Mouse (Mus musculus): ENCODE results near the gene Mapkapk2. TPM values are rescaled to one million over a fixed set of nuclear protein-coding genes. Genes with fewer than 3 reads are reported as not detected.

Mapkapk2 gene
- polyA plus RNA-seq, 1 experiment, result 283 TPM

- H3K4me3 ChIP-seq (ENCODE audit: insufficient read depth, low read length), result no peak overlapping the region
- H3K4me1 ChIP-seq (ENCODE audit: control insufficient read depth, insufficient read depth, low read length), result peaks cover 45% of the 10 kb centered on the region
- TF ChIP-seq CTCF (IDR thresholded peaks at IDR 0.05; ENCODE audit: low read depth, low read length) (no peak), POLR2A (IDR thresholded peaks at IDR 0.05; ENCODE audit: borderline replicate concordance, low read depth, low read length) (no peak)
- no peak overlapping the region for H3K27ac ChIP-seq (ENCODE audit: insufficient read depth, low read depth, low read length)
Measured at GRCm38 (mm10) chr1:131015879-131016278, 81.7 kb downstream of the Mapkapk2 start.

- Histone ChIP-seq H3K4me1 (ENCODE audit: control insufficient read depth, insufficient read depth, low read length) (peaks cover 39% of the 10 kb centered on the region), H3K27ac (ENCODE audit: insufficient read depth, low read depth, low read length) (no peak overlapping the region), H3K4me3 (ENCODE audit: insufficient read depth, low read length) (no peak overlapping the region)
- TF ChIP-seq CTCF (IDR thresholded peaks at IDR 0.05; ENCODE audit: low read depth, low read length), result no peak
- no peak for TF ChIP-seq POLR2A (IDR thresholded peaks at IDR 0.05; ENCODE audit: borderline replicate concordance, low read depth, low read length)
Measured at GRCm38 (mm10) chr1:131015281-131015680, 82.3 kb downstream of the Mapkapk2 start.

GRCm38 (mm10) chr1:131013926-131014325 lies 83.7 kb downstream of the Mapkapk2 start:
- peaks cover 28% of the 10 kb centered on the region for H3K4me1 ChIP-seq (ENCODE audit: control insufficient read depth, insufficient read depth, low read length)
- H3K27ac ChIP-seq (ENCODE audit: insufficient read depth, low read depth, low read length), result no peak overlapping the region
- TF ChIP-seq POLR2A (IDR thresholded peaks at IDR 0.05; ENCODE audit: borderline replicate concordance, low read depth, low read length), result no peak
- TF ChIP-seq CTCF (IDR thresholded peaks at IDR 0.05; ENCODE audit: low read depth, low read length), result no peak
- H3K4me3 ChIP-seq (ENCODE audit: insufficient read depth, low read length), result no peak overlapping the region

GRCm38 (mm10) chr1:131012494-131012893 lies 85.1 kb downstream of the Mapkapk2 start:
- no peak for TF ChIP-seq POLR2A (IDR thresholded peaks at IDR 0.05; ENCODE audit: borderline replicate concordance, low read depth, low read length)
- TF ChIP-seq CTCF (IDR thresholded peaks at IDR 0.05; ENCODE audit: low read depth, low read length), result no peak
- H3K27ac ChIP-seq (ENCODE audit: insufficient read depth, low read depth, low read length), result no peak overlapping the region
- peaks cover 16% of the 10 kb centered on the region for H3K4me1 ChIP-seq (ENCODE audit: control insufficient read depth, insufficient read depth, low read length)
- no peak overlapping the region for H3K4me3 ChIP-seq (ENCODE audit: insufficient read depth, low read length)

- TF ChIP-seq POLR2A (IDR thresholded peaks at IDR 0.05; ENCODE audit: borderline replicate concordance, low read depth, low read length) (no peak), CTCF (IDR thresholded peaks at IDR 0.05; ENCODE audit: low read depth, low read length) (no peak)
- no peak overlapping the region for H3K4me3 ChIP-seq (ENCODE audit: insufficient read depth, low read length)
- no peak overlapping the region for H3K27ac ChIP-seq (ENCODE audit: insufficient read depth, low read depth, low read length)
- H3K4me1 ChIP-seq (ENCODE audit: control insufficient read depth, insufficient read depth, low read length), result peaks cover 8% of the 10 kb centered on the region
Measured at GRCm38 (mm10) chr1:131010201-131011153, 87.1 kb downstream of the Mapkapk2 start.

- no peaks in the 10 kb centered on the region for H3K4me1 ChIP-seq (ENCODE audit: control insufficient read depth, insufficient read depth, low read length)
- no peak overlapping the region for H3K27ac ChIP-seq (ENCODE audit: insufficient read depth, low read depth, low read length)
- TF ChIP-seq POLR2A (IDR thresholded peaks at IDR 0.05; ENCODE audit: borderline replicate concordance, low read depth, low read length) (no peak), CTCF (IDR thresholded peaks at IDR 0.05; ENCODE audit: low read depth, low read length) (no peak)
- H3K4me3 ChIP-seq (ENCODE audit: insufficient read depth, low read length), result no peak overlapping the region
Measured at GRCm38 (mm10) chr1:131006069-131006468, 91.6 kb downstream of the Mapkapk2 start.

Other genes with a start within 250 kb of the Mapkapk2 start
- gene Fcmr, start 232.2 kb downstream of the Mapkapk2 start, polyA plus RNA-seq (2012; ENCODE audit: insufficient read depth, insufficient read length, missing spikeins), result not detected in 2 replicates
- not detected in 2 replicates for gene Il24, start 210.4 kb downstream of the Mapkapk2 start, polyA plus RNA-seq (2012; ENCODE audit: insufficient read depth, insufficient read length, missing spikeins)
- not detected in 2 replicates for gene Il20, start 186.4 kb downstream of the Mapkapk2 start, polyA plus RNA-seq (2012; ENCODE audit: insufficient read depth, insufficient read length, missing spikeins)
- gene Il19, start 157.7 kb downstream of the Mapkapk2 start, polyA plus RNA-seq (2012; ENCODE audit: insufficient read depth, insufficient read length, missing spikeins), result not detected in 2 replicates
- gene Il10, start 78.0 kb downstream of the Mapkapk2 start, polyA plus RNA-seq (2012; ENCODE audit: insufficient read depth, insufficient read length, missing spikeins), result 25.6 and 30.6 TPM in 2 replicates
- 0.84 and 1.1 TPM in 2 replicates for gene Dyrk3, start 40.5 kb upstream of the Mapkapk2 start, polyA plus RNA-seq (2012; ENCODE audit: insufficient read depth, insufficient read length, missing spikeins)
- 20.5 and 23.2 TPM in 2 replicates for gene Eif2d, start 55.4 kb upstream of the Mapkapk2 start, polyA plus RNA-seq (2012; ENCODE audit: insufficient read depth, insufficient read length, missing spikeins)
- gene Rassf5, start 147.4 kb upstream of the Mapkapk2 start, polyA plus RNA-seq (2012; ENCODE audit: insufficient read depth, insufficient read length, missing spikeins), result 49.4 and 49.6 TPM in 2 replicates
- gene Ikbke, start 181.8 kb upstream of the Mapkapk2 start, polyA plus RNA-seq (2012; ENCODE audit: insufficient read depth, insufficient read length, missing spikeins), result 194 and 227 TPM in 2 replicates

Data from bone marrow macrophage, adult 2 months (primary cell).